ENCODE assay signal across 8 mouse cellular contexts in genomic region chr2:151743845-151744244, GRCm38 (mm10). TPM values are rescaled to one million over a fixed set of nuclear protein-coding genes. Genes with fewer than 3 reads are reported as not detected.
DNase-seq lines count a peak whose midpoint lies in the region; ATAC-seq and TF ChIP-seq lines count a peak whose summit lies in the region.

Psmf1 (minus strand) TSS chr2:151744186.

- no peak within 1 kb of the TSS for H3ac ChIP-seq in myocyte (ENCODE audit: control insufficient read depth, insufficient read length)

- no peaks in the 10 kb centered on the region for H3K27me3 ChIP-seq in spleen, adult 2 months (ENCODE audit: control insufficient read depth, insufficient read depth, low read length)
- H3K27me3 ChIP-seq in heart, embryonic 15.5 days = peaks cover 13% of the 10 kb centered on the region
- no peaks in the 10 kb centered on the region for H3K27me3 ChIP-seq in myocyte (ENCODE audit: control insufficient read depth, insufficient read depth, insufficient read length)

- DNase-seq in spleen, adult 2 months (ENCODE audit: low read depth in 1 of 2, low spot score in 2 of 2) = no peak
- DNase-seq in spleen, adult 12 weeks (ENCODE audit: low spot score) = no peak
- DNase-seq in left cerebral cortex, postnatal 25 days (ENCODE audit: low spot score in 2 of 2) = no peak
- no peak for DNase-seq in urinary bladder, adult 18-20 months (ENCODE audit: low spot score in 2 of 2)
- DNase-seq in cerebellum, adult 9-10 months = no peak

- no peak for TF ChIP-seq POLR2A in spleen, adult 2 months (IDR thresholded peaks at IDR 0.05; ENCODE audit: low read depth, low read length)
- no peak for TF ChIP-seq POLR2A in embryonic fibroblast, embryonic 13.5 days (IDR thresholded peaks at IDR 0.05; ENCODE audit: low read depth, low read length)
- no peak for TF ChIP-seq POLR2A in myocyte (IDR thresholded peaks at IDR 0.05; ENCODE audit: insufficient read length, low read depth)

- H3K9ac ChIP-seq in heart, embryonic 15.5 days = no peak within 1 kb of the TSS

- intact Hi-C loops in left cerebral cortex, postnatal 25 days (cut with DNase I) = no loop called here

- H3K9me3 ChIP-seq in heart, embryonic 15.5 days (replicated peaks) = no peaks in the 10 kb centered on the region

- peak within 1 kb of the TSS; percentile 26 for H3K27ac ChIP-seq in spleen, adult 2 months (ENCODE audit: insufficient read depth, low read length)
- no peak within 1 kb of the TSS for H3K27ac ChIP-seq in embryonic fibroblast, embryonic 13.5 days (ENCODE audit: insufficient read depth, low read length)
- no peak within 1 kb of the TSS for H3K27ac ChIP-seq in heart, embryonic 15.5 days

- no peak for TF ChIP-seq CTCF in spleen, adult 2 months (IDR thresholded peaks at IDR 0.05; ENCODE audit: extremely low read depth, insufficient read depth, insufficient read length, insufficient replicate concordance)
- TF ChIP-seq CTCF in embryonic fibroblast, embryonic 13.5 days (IDR thresholded peaks at IDR 0.05; ENCODE audit: borderline replicate concordance, insufficient read depth, low read length) = no peak

- peaks cover 16% of the 10 kb centered on the region for H3K79me2 ChIP-seq in myocyte (ENCODE audit: control insufficient read depth, insufficient read depth)

- H3K36me3 ChIP-seq in spleen, adult 2 months (ENCODE audit: control insufficient read depth, insufficient read depth, low read length) = no peaks in the 10 kb centered on the region
- no peaks in the 10 kb centered on the region for H3K36me3 ChIP-seq in heart, embryonic 15.5 days
- no peaks in the 10 kb centered on the region for H3K36me3 ChIP-seq in myocyte (ENCODE audit: control insufficient read depth, insufficient read depth)

- 0 out of 2 replicates have a peak, but pooled peaks cover 2% of the 10 kb centered on the region for H3K4me1 ChIP-seq in spleen, adult 2 months (ENCODE audit: control insufficient read depth, insufficient read depth, insufficient read length)
- 0 out of 2 replicates have a peak, but pooled peaks cover 8% of the 10 kb centered on the region for H3K4me1 ChIP-seq in embryonic fibroblast, embryonic 13.5 days (ENCODE audit: control insufficient read depth, insufficient read depth, low read length)
- peaks cover 15% of the 10 kb centered on the region for H3K4me1 ChIP-seq in heart, embryonic 15.5 days (replicated peaks)

- no peak within 1 kb of the TSS for H3K4me2 ChIP-seq in heart, embryonic 15.5 days
- no peak within 1 kb of the TSS for H3K4me2 ChIP-seq in myocyte (ENCODE audit: low read depth)

- ATAC-seq in heart, embryonic 15.5 days (replicated peaks; ENCODE audit: insufficient number of reproducible peaks, insufficient read depth, low FRiP score, low read depth) = no peak

- H3K4me3 ChIP-seq in spleen, adult 2 months (ENCODE audit: extremely low read depth, insufficient read depth, insufficient read length) = no peak within 1 kb of the TSS
- H3K4me3 ChIP-seq in embryonic fibroblast, embryonic 13.5 days (ENCODE audit: insufficient read depth, low read length) = no peak within 1 kb of the TSS
- no peak within 1 kb of the TSS for H3K4me3 ChIP-seq in heart, embryonic 15.5 days
- no peak within 1 kb of the TSS for H3K4me3 ChIP-seq in myocyte

TF ChIP-seq in myocyte, 11 proteins besides CTCF, POLR2A, EP300 and RAD21:
- no peak for TF ChIP-seq MAX (IDR thresholded peaks at IDR 0.05; ENCODE audit: low read depth)
- no peak for TF ChIP-seq MYOG (IDR thresholded peaks at IDR 0.05; ENCODE audit: control insufficient read depth in 1 of 3, insufficient read depth in 1 of 3, insufficient read length in 2 of 3, low read depth in 2 of 3)
- TF ChIP-seq MYOD1 (IDR thresholded peaks at IDR 0.05; ENCODE audit: control insufficient read depth in 1 of 3, insufficient read length in 2 of 3, low read depth in 2 of 3) = no peak
- TF ChIP-seq POLR2AphosphoS2 (IDR thresholded peaks at IDR 0.05; ENCODE audit: insufficient read length, low read depth) = no peak
- TF ChIP-seq REST (IDR thresholded peaks at IDR 0.05; ENCODE audit: insufficient read depth, insufficient read length) = no peak
- no peak for TF ChIP-seq USF1 (IDR thresholded peaks at IDR 0.05; ENCODE audit: low read depth)
- no peak for TF ChIP-seq E2F4 (IDR thresholded peaks at IDR 0.05; ENCODE audit: insufficient read depth)
- TF ChIP-seq TCF12 (IDR thresholded peaks at IDR 0.05; ENCODE audit: insufficient read depth, poor library complexity, severe bottlenecking) = no peak
- no peak for TF ChIP-seq TCF3 (IDR thresholded peaks at IDR 0.05; ENCODE audit: insufficient read length, low read depth)

RNA-seq across cellular contexts. Expression of gene Psmf1, which starts in this region (rescaled TPM):
- 39.5 and 43.2 TPM in 2 replicates for polyA plus RNA-seq in spleen, adult 2 months (2012; rRNA removed)
- 28.7 and 32.7 TPM in 2 replicates for polyA plus RNA-seq in embryonic fibroblast, embryonic 13.5 days (2011; ENCODE audit: insufficient read length, low read depth, missing spikeins)
- polyA plus RNA-seq in heart, embryonic 15.5 days (2015; fragmentation: Nextera tagmentation; extraction: Ambion mirVana) = 23.4 and 28.7 TPM in 2 replicates
- total RNA-seq in left cerebral cortex, postnatal 25 days (2021) = 10 to 100 TPM; 39.0 to 42.2 TPM
- 22.8 TPM for polyA plus RNA-seq in myocyte (2012; fragmentation: generic; extraction: Trizol)
